Mouse (Mus musculus) brain, embryonic 14.5 days (tissue): ENCODE measurements around the gene Pank3. TPM values are rescaled to one million over a fixed set of nuclear protein-coding genes. Genes with fewer than 3 reads are reported as not detected.
A peak's percentile ranks its signal among the peaks of the same experiment; 100 is the strongest.
"Not testable (repeated sequence)": the region's sequence is repeated elsewhere in the genome, so short reads cannot be mapped to it uniquely, and the experiment has no call there.

Source experiments
- DNase-seq: peaks from one replicate; pipeline ENCODE4 v3.0.0-alpha.2; 2011; ENCODE audit warnings: low read depth
- CTCF ChIP-seq: fragments of 200-500 bp; IDR thresholded peaks from 2 replicates; pipeline ENCODE4 v1.5.1; 2012; ENCODE audit warnings: inconsistent platforms, mild to moderate bottlenecking, moderate library complexity, borderline replicate concordance; ENCODE audit not compliant: insufficient read depth, insufficient read length; ENCODE audit errors: extremely low read depth
- POLR2A ChIP-seq: fragments of 200-500 bp; IDR thresholded peaks from 2 replicates; pipeline ENCODE4 v1.6.1; 2012; ENCODE audit warnings: mild to moderate bottlenecking, inconsistent platforms, borderline replicate concordance; ENCODE audit not compliant: poor library complexity, insufficient read depth, insufficient read length, severe bottlenecking; ENCODE audit errors: extremely low read depth
- polyA plus RNA-seq: library from polyadenylated mRNA; depleted of rRNA; stranded (reverse); fragments of >200 nt; gene quantifications from 2 replicates; pipeline ENCODE4 v1.2.3, GENCODE M21; 2012; rRNA removed

The Pank3 gene
- polyA plus RNA-seq, 1 experiment: 41.0 TPM

- no peak for DNase-seq
- TF ChIP-seq CTCF (no peak), POLR2A (no peak)
Observed at GRCm38 (mm10) chr11:35827714-35828113, 58.4 kb downstream of the Pank3 start.

GRCm38 (mm10) chr11:35832139-35832538, 62.9 kb downstream of the Pank3 start:
- TF ChIP-seq CTCF (no peak), POLR2A (no peak)
- DNase-seq: no peak

- TF ChIP-seq POLR2A (no peak), CTCF (no peak)
- DNase-seq: no peak
Observed at GRCm38 (mm10) chr11:35833270-35833669, 64.0 kb downstream of the Pank3 start.

GRCm38 (mm10) chr11:35834022-35834760, 64.9 kb downstream of the Pank3 start, which contains the start of gene Rars:
TSS of gene Rars (minus strand) at chr11:35834506.
- peak; percentile 97 for DNase-seq
- peak; percentile 92 for TF ChIP-seq CTCF
- TF ChIP-seq POLR2A: 0 out of 2 replicates have a peak, but pooled peaks have one; percentile 23

- TF ChIP-seq POLR2A: no peak
- no peak for TF ChIP-seq CTCF
- DNase-seq: no peak
Observed at GRCm38 (mm10) chr11:35837156-35838126, 68.2 kb downstream of the Pank3 start.

GRCm38 (mm10) chr11:35838345-35839338, 69.4 kb downstream of the Pank3 start:
- DNase-seq: peak; percentile 93
- TF ChIP-seq CTCF: no peak
- TF ChIP-seq POLR2A: no peak

GRCm38 (mm10) chr11:35840282-35840681, 71.0 kb downstream of the Pank3 start:
- TF ChIP-seq POLR2A: no peak
- peak; percentile 43; the same call in 1 of the 2 replicates for TF ChIP-seq CTCF
- no peak for DNase-seq

- not testable (repeated sequence) for DNase-seq
Observed at GRCm38 (mm10) chr11:35840806-35841205, 71.5 kb downstream of the Pank3 start.

Other genes with a start within 250 kb of the Pank3 start
- gene Fbll1, start 29.4 kb downstream of the Pank3 start, polyA plus RNA-seq: 82.5 and 83.9 TPM in 2 replicates
- gene Rars, start 65.0 kb downstream of the Pank3 start, polyA plus RNA-seq: 56.4 and 57.1 TPM in 2 replicates
- 39.4 and 45.1 TPM in 2 replicates for gene Wwc1, start 211.0 kb downstream of the Pank3 start, polyA plus RNA-seq